Mouse (Mus musculus): Measurements from ENCODE around the gene Egln2.

DNA sequence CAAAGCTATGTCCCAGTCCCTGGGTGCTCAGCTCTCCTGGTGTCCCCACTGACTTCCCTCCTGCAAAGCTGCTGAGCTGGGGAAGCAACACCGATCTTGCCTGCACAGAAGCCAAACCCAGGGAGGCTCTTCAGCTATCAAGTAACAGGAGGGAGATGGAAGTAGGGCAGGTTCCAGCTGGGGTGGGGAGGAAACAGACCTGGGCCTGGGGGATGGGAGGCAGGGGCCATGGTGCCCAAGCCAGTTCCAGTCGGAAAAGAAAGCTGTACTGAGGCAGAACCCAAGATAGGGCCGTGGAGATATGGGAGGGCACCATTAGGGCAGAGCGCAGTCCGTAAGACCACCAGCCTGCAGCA lies 3.2 kb downstream of the Egln2 start:
- TF ChIP-seq EP300 (IDR thresholded peaks at IDR 0.05; ENCODE audit: low read depth): no peak
- no peak for TF ChIP-seq CTCF (IDR thresholded peaks at IDR 0.05; ENCODE audit: low read depth)
